9 mouse cellular contexts compared by ENCODE assay signal in genomic region chr2:180228592-180228991, GRCm38 (mm10). TPM values are rescaled to one million over a fixed set of nuclear protein-coding genes. Genes with fewer than 3 reads are reported as not detected.
DNase-seq lines count a peak whose midpoint lies in the region; ATAC-seq lines count a peak whose summit lies in the region.
"Had no signal": no experiment of that assay in that cellular context is flagged by ENCODE, and none has a peak within 500 bp of the region (broad histone marks: within the 10 kb centered on the region; RNA-seq: fewer than 3 reads in every experiment).

No protein-coding gene starts in this region.

- H3K4me1 ChIP-seq in midbrain, embryonic 14.5 days (ENCODE audit: control insufficient read depth, insufficient read depth, low read length), result peaks cover 22% of the 10 kb centered on the region
- peaks cover 26% of the 10 kb centered on the region for H3K4me1 ChIP-seq in midbrain, embryonic 11.5 days (ENCODE audit: control insufficient read depth, insufficient read depth, low read length)
- H3K4me1 ChIP-seq in heart, embryonic 15.5 days (replicated peaks), result peaks cover 75% of the 10 kb centered on the region
- peaks cover 39% of the 10 kb centered on the region for H3K4me1 ChIP-seq in limb, embryonic 12.5 days (replicated peaks)
- peaks cover 40% of the 10 kb centered on the region for H3K4me1 ChIP-seq in forebrain, embryonic 12.5 days

- H3K27ac ChIP-seq in midbrain, embryonic 14.5 days (replicated peaks; ENCODE audit: low read depth, low read length), result no peak overlapping the region
- no peak overlapping the region for H3K27ac ChIP-seq in midbrain, embryonic 11.5 days (ENCODE audit: low read depth, low read length)
- peak overlapping the region; percentile 71 for H3K27ac ChIP-seq in heart, embryonic 15.5 days
- H3K27ac ChIP-seq in limb, embryonic 12.5 days, result peak overlapping the region; percentile 45; the same call in 1 of the 2 replicates
- no peak overlapping the region for H3K27ac ChIP-seq in forebrain, embryonic 12.5 days

- peak; percentile 13 for DNase-seq in midbrain, embryonic 14.5 days
- no peak for DNase-seq in midbrain, embryonic 11.5 days (ENCODE audit: low spot score, missing footprints)
- no peak for DNase-seq in right cerebral cortex, postnatal 36 days (ENCODE audit: low spot score in 2 of 2)
- DNase-seq in cerebellum, adult 9-11 months, result no peak
- DNase-seq: thymus, adult 18-20 months had no signal

- H3K4me2 ChIP-seq in midbrain, embryonic 14.5 days (ENCODE audit: low read length), result no peak overlapping the region
- H3K4me2 ChIP-seq in midbrain, embryonic 11.5 days, result no peak overlapping the region
- H3K4me2 ChIP-seq in heart, embryonic 15.5 days, result peak overlapping the region; percentile 21; the same call in 1 of the 2 replicates
- H3K4me2 ChIP-seq in limb, embryonic 12.5 days, result no peak overlapping the region
- H3K4me2 ChIP-seq in forebrain, embryonic 12.5 days, result no peak overlapping the region

- peaks cover 26% of the 10 kb centered on the region for H3K27me3 ChIP-seq in midbrain, embryonic 14.5 days (ENCODE audit: control insufficient read depth, insufficient read depth, low read length)
- peaks cover 25% of the 10 kb centered on the region for H3K27me3 ChIP-seq in midbrain, embryonic 11.5 days (ENCODE audit: control insufficient read depth, insufficient read depth, low read length)
- H3K27me3 ChIP-seq in heart, embryonic 15.5 days, result peaks cover 12% of the 10 kb centered on the region
- peaks cover 46% of the 10 kb centered on the region for H3K27me3 ChIP-seq in limb, embryonic 12.5 days
- H3K27me3 ChIP-seq in forebrain, embryonic 12.5 days, result peaks cover 47% of the 10 kb centered on the region

- no peaks in the 10 kb centered on the region for H3K36me3 ChIP-seq in midbrain, embryonic 14.5 days (ENCODE audit: control insufficient read depth, insufficient read depth, low read length)
- no peaks in the 10 kb centered on the region for H3K36me3 ChIP-seq in midbrain, embryonic 11.5 days (ENCODE audit: control insufficient read depth, insufficient read depth, low read length)
- no peaks in the 10 kb centered on the region for H3K36me3 ChIP-seq in heart, embryonic 15.5 days
- no peaks in the 10 kb centered on the region for H3K36me3 ChIP-seq in limb, embryonic 12.5 days
- H3K36me3 ChIP-seq in forebrain, embryonic 12.5 days (replicated peaks), result no peaks in the 10 kb centered on the region

- WGBS in midbrain, embryonic 14.5 days, result 72% methylated on average over 7 of the region's 7 CpGs
- WGBS in midbrain, embryonic 11.5 days, result 76% methylated on average over 7 of the region's 7 CpGs
- WGBS in heart, embryonic 15.5 days, result 28% methylated on average over 7 of the region's 7 CpGs
- WGBS in limb, embryonic 12.5 days, result 54% methylated on average over 7 of the region's 7 CpGs
- 79% methylated on average over 7 of the region's 7 CpGs for whole genome bisulfite sequencing in forebrain, embryonic 12.5 days

- H3K9me3 ChIP-seq in midbrain, embryonic 14.5 days (ENCODE audit: control insufficient read depth, low read length), result no peaks in the 10 kb centered on the region
- H3K9me3 ChIP-seq in midbrain, embryonic 11.5 days (ENCODE audit: control insufficient read depth, low read length), result no peaks in the 10 kb centered on the region
- no peaks in the 10 kb centered on the region for H3K9me3 ChIP-seq in heart, embryonic 15.5 days (replicated peaks)
- H3K9me3 ChIP-seq in limb, embryonic 12.5 days, result no peaks in the 10 kb centered on the region
- no peaks in the 10 kb centered on the region for H3K9me3 ChIP-seq in forebrain, embryonic 12.5 days

- H3K4me3 ChIP-seq in midbrain, embryonic 14.5 days (replicated peaks; ENCODE audit: low read depth, low read length), result no peak overlapping the region
- H3K4me3 ChIP-seq in midbrain, embryonic 11.5 days (ENCODE audit: low read depth, low read length), result no peak overlapping the region
- no peak overlapping the region for H3K4me3 ChIP-seq in heart, embryonic 15.5 days
- H3K4me3 ChIP-seq in limb, embryonic 12.5 days (replicated peaks), result no peak overlapping the region
- no peak overlapping the region for H3K4me3 ChIP-seq in forebrain, embryonic 12.5 days (replicated peaks)

- no peak overlapping the region for H3K9ac ChIP-seq in midbrain, embryonic 14.5 days (replicated peaks; ENCODE audit: low read length)
- no peak overlapping the region for H3K9ac ChIP-seq in midbrain, embryonic 11.5 days (ENCODE audit: low read length)
- H3K9ac ChIP-seq in heart, embryonic 15.5 days, result no peak overlapping the region
- no peak overlapping the region for H3K9ac ChIP-seq in limb, embryonic 12.5 days (replicated peaks)
- H3K9ac ChIP-seq in forebrain, embryonic 12.5 days, result no peak overlapping the region

- ATAC-seq in midbrain, embryonic 14.5 days (ENCODE audit: low FRiP score, low TSS enrichment), result no peak
- ATAC-seq in midbrain, embryonic 11.5 days (ENCODE audit: low FRiP score), result no peak
- no peak for ATAC-seq in heart, embryonic 15.5 days (replicated peaks; ENCODE audit: insufficient number of reproducible peaks, insufficient read depth, low FRiP score, low read depth)
- no peak for ATAC-seq in limb, embryonic 12.5 days (ENCODE audit: insufficient number of reproducible peaks, insufficient read depth, low FRiP score, low TSS enrichment, low read depth)
- ATAC-seq in granulocyte monocyte progenitor cell, adult 5-6 weeks (replicated peaks; ENCODE audit: poor library complexity, severe bottlenecking), result no peak
- ATAC-seq in forebrain, embryonic 12.5 days (ENCODE audit: low FRiP score), result no peak

RNA-seq across cellular contexts. Expression of gene Lama5, which starts 2.9 kb away (rescaled TPM):
- 1.2 and 1.8 TPM in 2 replicates for polyA plus RNA-seq in midbrain, embryonic 14.5 days (2014; fragmentation: Nextera tagmentation; extraction: Ambion mirVana)
- 3.8 and 3.9 TPM in 2 replicates for polyA plus RNA-seq in midbrain, embryonic 11.5 days (2014; fragmentation: Nextera tagmentation; extraction: Ambion mirVana)
- polyA plus RNA-seq in heart, embryonic 15.5 days (2015; fragmentation: Nextera tagmentation; extraction: Ambion mirVana), result 21.9 and 29.1 TPM in 2 replicates
- 20.9 and 22.3 TPM in 2 replicates for polyA plus RNA-seq in limb, embryonic 12.5 days (2016; fragmentation: Nextera tagmentation; extraction: Ambion mirVana)
- 0.06 TPM in 1 of 2 replicates, not detected in the other for total RNA-seq in granulocyte monocyte progenitor cell, adult 5-6 weeks (2014; fragmentation: Nextera tagmentation)
- total RNA-seq in granulocyte monocyte progenitor cell, adult 5-6 weeks (2017), result 0.05 TPM in 1 of 2 replicates, not detected in the other
- polyA plus RNA-seq in forebrain, embryonic 12.5 days (2016; fragmentation: Nextera tagmentation; extraction: Ambion mirVana), result 4.9 and 5.1 TPM in 2 replicates

RNA-seq across cellular contexts. Expression of gene Rps21, which starts 28.6 kb away (rescaled TPM):
- 409 and 512 TPM in 2 replicates for polyA plus RNA-seq in midbrain, embryonic 14.5 days (2014; fragmentation: Nextera tagmentation; extraction: Ambion mirVana)
- 443 and 494 TPM in 2 replicates for polyA plus RNA-seq in midbrain, embryonic 11.5 days (2014; fragmentation: Nextera tagmentation; extraction: Ambion mirVana)
- 259 and 352 TPM in 2 replicates for polyA plus RNA-seq in heart, embryonic 15.5 days (2015; fragmentation: Nextera tagmentation; extraction: Ambion mirVana)
- 608 and 631 TPM in 2 replicates for polyA plus RNA-seq in limb, embryonic 12.5 days (2016; fragmentation: Nextera tagmentation; extraction: Ambion mirVana)
- 3,456 and 3,912 TPM in 2 replicates for total RNA-seq in granulocyte monocyte progenitor cell, adult 5-6 weeks (2014; fragmentation: Nextera tagmentation)
- total RNA-seq in granulocyte monocyte progenitor cell, adult 5-6 weeks (2017), result 1,093 and 2,216 TPM in 2 replicates
- polyA plus RNA-seq in forebrain, embryonic 12.5 days (2016; fragmentation: Nextera tagmentation; extraction: Ambion mirVana), result 464 and 488 TPM in 2 replicates

RNA-seq across cellular contexts. Expression of gene Cables2, which starts 44.7 kb away (rescaled TPM):
- 32.0 and 37.5 TPM in 2 replicates for polyA plus RNA-seq in midbrain, embryonic 14.5 days (2014; fragmentation: Nextera tagmentation; extraction: Ambion mirVana)
- 13.3 and 14.4 TPM in 2 replicates for polyA plus RNA-seq in midbrain, embryonic 11.5 days (2014; fragmentation: Nextera tagmentation; extraction: Ambion mirVana)
- polyA plus RNA-seq in heart, embryonic 15.5 days (2015; fragmentation: Nextera tagmentation; extraction: Ambion mirVana), result 8.4 and 10.5 TPM in 2 replicates
- 20.7 and 23.7 TPM in 2 replicates for polyA plus RNA-seq in limb, embryonic 12.5 days (2016; fragmentation: Nextera tagmentation; extraction: Ambion mirVana)
- 13.3 and 25.8 TPM in 2 replicates for total RNA-seq in granulocyte monocyte progenitor cell, adult 5-6 weeks (2014; fragmentation: Nextera tagmentation)
- 7.4 and 15.0 TPM in 2 replicates for total RNA-seq in granulocyte monocyte progenitor cell, adult 5-6 weeks (2017)
- polyA plus RNA-seq in forebrain, embryonic 12.5 days (2016; fragmentation: Nextera tagmentation; extraction: Ambion mirVana), result 17.7 and 20.8 TPM in 2 replicates

RNA-seq across cellular contexts. Expression of gene Adrm1, which starts 57.3 kb away (rescaled TPM):
- 158 and 179 TPM in 2 replicates for polyA plus RNA-seq in midbrain, embryonic 14.5 days (2014; fragmentation: Nextera tagmentation; extraction: Ambion mirVana)
- 170 and 171 TPM in 2 replicates for polyA plus RNA-seq in midbrain, embryonic 11.5 days (2014; fragmentation: Nextera tagmentation; extraction: Ambion mirVana)
- 123 and 139 TPM in 2 replicates for polyA plus RNA-seq in heart, embryonic 15.5 days (2015; fragmentation: Nextera tagmentation; extraction: Ambion mirVana)
- polyA plus RNA-seq in limb, embryonic 12.5 days (2016; fragmentation: Nextera tagmentation; extraction: Ambion mirVana), result 207 and 212 TPM in 2 replicates
- total RNA-seq in granulocyte monocyte progenitor cell, adult 5-6 weeks (2014; fragmentation: Nextera tagmentation), result 101 and 102 TPM in 2 replicates
- total RNA-seq in granulocyte monocyte progenitor cell, adult 5-6 weeks (2017), result 48.5 and 74.2 TPM in 2 replicates
- polyA plus RNA-seq in forebrain, embryonic 12.5 days (2016; fragmentation: Nextera tagmentation; extraction: Ambion mirVana), result 213 and 225 TPM in 2 replicates

Comparison
In these comparisons a context has a peak if more than half of its experiments do, and no peak if none do; other contexts are left out.
1. H3K27ac ChIP-seq: peak in heart, embryonic 15.5 days (single experiment) and limb, embryonic 12.5 days (single experiment); none in midbrain, embryonic 14.5 days (single experiment), midbrain, embryonic 11.5 days (single experiment) and forebrain, embryonic 12.5 days (single experiment).